Mouse (Mus musculus): ENCODE results near the gene Mrps10. TPM values are rescaled to one million over a fixed set of nuclear protein-coding genes. Genes with fewer than 3 reads are reported as not detected.

Mrps10 gene
- 17.2 to 24.5 TPM (median 21.7 TPM) in 4 replicates for total RNA-seq (2023; ENCODE audit: inconsistent age)

GRCm38 (mm10) chr17:47368401-47369086, at the start of gene Mrps10:
Gene Mrps10 (plus strand): TSS chr17:47368887.

GRCm38 (mm10) chr17:47385145-47385544, 16.5 kb downstream of the Mrps10 start, which contains the start of gene Guca1b:
Gene Guca1b (plus strand): TSS chr17:47385393.

GRCm38 (mm10) chr17:47400451-47400850, 31.8 kb downstream of the Mrps10 start, which contains the start of gene Guca1a:
Gene Guca1a (minus strand): TSS chr17:47400584.

Other genes with a start within 250 kb of the Mrps10 start
- 2.0 to 3.0 TPM (median 2.3 TPM) in 4 replicates for gene Guca1b, start 16.5 kb downstream of the Mrps10 start, total RNA-seq (2023; ENCODE audit: inconsistent age)
- gene Guca1a, start 31.7 kb downstream of the Mrps10 start, total RNA-seq (2023; ENCODE audit: inconsistent age), result not detected in 4 replicates
- gene AI661453, start 67.7 kb downstream of the Mrps10 start, total RNA-seq (2023; ENCODE audit: inconsistent age), result not detected in 4 replicates
- gene 1700001C19Rik, start 68.5 kb downstream of the Mrps10 start, total RNA-seq (2023; ENCODE audit: inconsistent age), result not detected in 4 replicates
- gene Taf8, start 133.4 kb downstream of the Mrps10 start, total RNA-seq (2023; ENCODE audit: inconsistent age), result 64.3 to 80.1 TPM (median 73.3 TPM) in 4 replicates
- gene Ccnd3, start 136.2 kb downstream of the Mrps10 start, total RNA-seq (2023; ENCODE audit: inconsistent age), result 206 to 221 TPM (median 211 TPM) in 4 replicates
- gene Bysl, start 242.6 kb downstream of the Mrps10 start, total RNA-seq (2023; ENCODE audit: inconsistent age), result 12.7 to 14.2 TPM (median 13.2 TPM) in 4 replicates
- gene Med20, start 242.7 kb downstream of the Mrps10 start, total RNA-seq (2023; ENCODE audit: inconsistent age), result 59.2 to 69.9 TPM (median 62.6 TPM) in 4 replicates
- 2.5 to 5.6 TPM (median 2.9 TPM) in 4 replicates for gene Gm20517, start 242.7 kb downstream of the Mrps10 start, total RNA-seq (2023; ENCODE audit: inconsistent age)